Mouse (Mus musculus) spleen, adult 2 months (tissue): ENCODE results near the gene Eif1ax.
"Not testable (repeated sequence)": the region's sequence is repeated elsewhere in the genome, so short reads cannot be mapped to it uniquely, and the experiment has no call there.

ENCODE experiments used
- CTCF ChIP-seq: fragments of 200-500 bp; IDR thresholded peaks from 2 replicates; pipeline ENCODE4 v1.5.1; 2011; ENCODE audit warnings: mild to moderate bottlenecking, inconsistent platforms; ENCODE audit not compliant: insufficient read depth, insufficient read length, insufficient replicate concordance; ENCODE audit errors: extremely low read depth
- POLR2A ChIP-seq: fragments of 200-500 bp; IDR thresholded peaks from 2 replicates; pipeline ENCODE4 v1.6.1; 2011; ENCODE audit warnings: low read depth, low read length, inconsistent platforms

DNA sequence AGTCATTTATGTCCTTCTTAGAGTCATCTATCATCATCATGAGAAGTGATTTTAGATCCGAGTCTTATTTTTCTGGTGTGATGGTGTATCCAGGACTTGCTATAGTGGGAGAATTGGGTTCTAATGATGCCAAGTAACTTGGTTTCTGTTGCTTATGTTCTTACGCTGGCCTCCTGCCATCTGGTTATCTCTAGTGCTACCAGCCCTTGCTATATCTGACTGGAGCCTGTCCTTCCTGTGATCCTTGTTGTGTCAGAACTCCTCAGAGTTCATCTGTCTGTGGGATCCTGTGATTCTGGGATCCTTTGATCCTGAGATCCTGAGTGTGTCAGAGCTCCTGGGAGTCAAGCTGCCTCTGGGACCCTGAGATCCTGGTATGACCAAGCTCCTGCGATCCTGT, 58.5 kb downstream of the Eif1ax start:
- not testable (repeated sequence) for TF ChIP-seq CTCF, POLR2A
